Mouse (Mus musculus): ENCODE results near the gene Fthl17a. TPM values are rescaled to one million over a fixed set of nuclear protein-coding genes. Genes with fewer than 3 reads are reported as not detected.

Gene Fthl17a
- total and polyA plus RNA-seq, 2 experiments from 2014 or later, result not detected

- H3K4me3 ChIP-seq (ENCODE audit: low read length), result no peak overlapping the region
- WGBS, result 47% methylated on average over 3 of the region's 3 CpGs
- H3K4me1 ChIP-seq (ENCODE audit: insufficient read depth, low read length), result no peaks in the 10 kb centered on the region
- H3K4me2 ChIP-seq (ENCODE audit: low read depth, low read length), result no peak overlapping the region
- ATAC-seq, result no peak
- no peaks in the 10 kb centered on the region for H3K9me3 ChIP-seq (ENCODE audit: low read length)
- no peak for TF ChIP-seq CTCF (IDR thresholded peaks at IDR 0.05; ENCODE audit: low read depth)
- no peak for DNase-seq (ENCODE audit: low spot score)
- H3K27ac ChIP-seq, result no peak overlapping the region
- no peaks in the 10 kb centered on the region for H3K27me3 ChIP-seq (ENCODE audit: insufficient read depth, low read length)
- no peaks in the 10 kb centered on the region for H3K36me3 ChIP-seq (ENCODE audit: insufficient read depth, low read length)
- no peak overlapping the region for H3K9ac ChIP-seq (replicated peaks; ENCODE audit: low read length)
Measured at GRCm38 (mm10) chrX:85294001-85294400, 44.5 kb downstream of the Fthl17a start.

- H3K4me1 ChIP-seq (ENCODE audit: insufficient read depth, low read length), result no peaks in the 10 kb centered on the region
- H3K4me2 ChIP-seq (ENCODE audit: low read depth, low read length), result no peak overlapping the region
- DNase-seq (ENCODE audit: low spot score) (no peak), ATAC-seq (no peak)
- no peak for TF ChIP-seq CTCF (IDR thresholded peaks at IDR 0.05; ENCODE audit: low read depth)
- H3K27ac ChIP-seq, result no peak overlapping the region
- H3K9me3 ChIP-seq (ENCODE audit: low read length), result no peaks in the 10 kb centered on the region
- no peak overlapping the region for H3K4me3 ChIP-seq (ENCODE audit: low read length)
- no peaks in the 10 kb centered on the region for H3K27me3 ChIP-seq (ENCODE audit: insufficient read depth, low read length)
- no peaks in the 10 kb centered on the region for H3K36me3 ChIP-seq (ENCODE audit: insufficient read depth, low read length)
- WGBS, result 85% methylated on average over 4 of the region's 4 CpGs
- no peak overlapping the region for H3K9ac ChIP-seq (replicated peaks; ENCODE audit: low read length)
Measured at GRCm38 (mm10) chrX:85304674-85305073, 55.2 kb downstream of the Fthl17a start.

GRCm38 (mm10) chrX:85318576-85318975, 69.1 kb downstream of the Fthl17a start:
- 71% methylated on average over 4 of the region's 4 CpGs for WGBS
- Histone ChIP-seq H3K4me2 (ENCODE audit: low read depth, low read length) (no peak overlapping the region), H3K9me3 (ENCODE audit: low read length) (no peaks in the 10 kb centered on the region), H3K27me3 (ENCODE audit: insufficient read depth, low read length) (no peaks in the 10 kb centered on the region), H3K27ac (no peak overlapping the region), H3K4me3 (ENCODE audit: low read length) (no peak overlapping the region), H3K9ac (replicated peaks; ENCODE audit: low read length) (no peak overlapping the region), H3K36me3 (ENCODE audit: insufficient read depth, low read length) (no peaks in the 10 kb centered on the region), H3K4me1 (ENCODE audit: insufficient read depth, low read length) (no peaks in the 10 kb centered on the region)
- no peak for TF ChIP-seq CTCF (IDR thresholded peaks at IDR 0.05; ENCODE audit: low read depth)
- DNase-seq (ENCODE audit: low spot score) (no peak), ATAC-seq (no peak)

DNA sequence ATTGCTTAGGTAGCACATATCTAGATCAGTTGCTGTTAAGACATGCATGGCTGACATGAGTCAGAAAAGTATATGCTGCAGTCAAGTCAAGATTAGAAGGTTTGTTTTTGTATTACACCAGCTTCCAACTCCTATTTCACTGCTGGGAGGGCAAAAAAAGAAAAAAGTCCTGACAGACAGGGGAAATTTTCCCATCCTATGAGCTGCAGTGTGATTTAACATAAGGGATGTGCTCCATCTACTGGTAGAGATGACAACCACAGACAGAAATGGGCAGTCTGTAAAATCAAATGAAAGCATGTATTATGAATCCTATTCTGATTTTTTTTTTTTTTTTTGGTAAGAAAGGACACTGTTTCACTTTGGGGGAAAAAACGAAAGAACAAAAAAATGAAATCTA, 69.7 kb downstream of the Fthl17a start:
- Histone ChIP-seq H3K9ac (replicated peaks; ENCODE audit: low read length) (no peak overlapping the region), H3K27me3 (ENCODE audit: insufficient read depth, low read length) (no peaks in the 10 kb centered on the region), H3K27ac (no peak overlapping the region), H3K9me3 (ENCODE audit: low read length) (no peaks in the 10 kb centered on the region), H3K4me3 (ENCODE audit: low read length) (no peak overlapping the region), H3K4me1 (ENCODE audit: insufficient read depth, low read length) (no peaks in the 10 kb centered on the region), H3K36me3 (ENCODE audit: insufficient read depth, low read length) (no peaks in the 10 kb centered on the region), H3K4me2 (ENCODE audit: low read depth, low read length) (no peak overlapping the region)
- DNase-seq (ENCODE audit: low spot score) (peak; percentile 70), ATAC-seq (no peak)
- peak; percentile 70 for TF ChIP-seq CTCF (IDR thresholded peaks at IDR 0.05; ENCODE audit: low read depth)
- WGBS, result 29% methylated on average over 1 of the region's 1 CpGs
